Mouse (Mus musculus) heart, adult 2 months (tissue): ENCODE measurements around the gene 1700086D15Rik. TPM values are rescaled to one million over a fixed set of nuclear protein-coding genes. Genes with fewer than 3 reads are reported as not detected.
A peak's percentile ranks its signal among the peaks of the same experiment; 100 is the strongest.

Experiments used
- DNase-seq, 2 experiments: peaks; one replicate each; pipeline ENCODE4 v3.0.0; 2021
- H3K27ac ChIP-seq: fragments of 200-600 bp; 2 replicates; pipeline ENCODE4 v1.8.1; 2022
- H3K27me3 ChIP-seq: fragments of 200-500 bp; 2 replicates; pipeline ENCODE4 v1.6.1; 2012; ENCODE audit warnings: mild to moderate bottlenecking, low read length, inconsistent platforms, mixed read lengths; ENCODE audit not compliant: control insufficient read depth, insufficient read depth
- H3K36me3 ChIP-seq: fragments of 200-500 bp; 2 replicates; pipeline ENCODE4 v1.6.1; 2012; ENCODE audit warnings: low read length, inconsistent platforms; ENCODE audit not compliant: control insufficient read depth, insufficient read depth
- H3K4me1 ChIP-seq: fragments of 200-500 bp; 2 replicates; pipeline ENCODE4 v1.6.1; 2011; ENCODE audit warnings: low read length; ENCODE audit not compliant: control insufficient read depth, insufficient read depth
- H3K4me3 ChIP-seq: fragments of 200-600 bp; 2 replicates; pipeline ENCODE4 v1.8.1; 2022
- H3K79me2 ChIP-seq: fragments of 200-500 bp; replicated peaks from 2 replicates; pipeline ENCODE4 v1.6.1; 2012; ENCODE audit warnings: mild to moderate bottlenecking, inconsistent platforms, low read length, moderate library complexity, mixed read lengths; ENCODE audit not compliant: control insufficient read depth, insufficient read depth
- H3K9ac ChIP-seq: fragments of 200-500 bp; 2 replicates; pipeline ENCODE4 v1.6.1; 2012; ENCODE audit warnings: low read depth, mild to moderate bottlenecking, control low read depth, inconsistent platforms, low read length, mixed read lengths
- CTCF ChIP-seq: fragments of 200-600 bp; IDR thresholded peaks from 2 replicates; pipeline ENCODE4 v1.8.1; 2022; ENCODE audit warnings: antibody characterized with exemption, mild to moderate bottlenecking, moderate library complexity
- EP300 ChIP-seq: fragments of 200-500 bp; IDR thresholded peaks from 2 replicates; pipeline ENCODE4 v1.6.1; 2011; ENCODE audit warnings: low read depth, low read length, control low read depth; ENCODE audit not compliant: insufficient read depth
- POLR2A ChIP-seq: fragments of 200-500 bp; IDR thresholded peaks from 2 replicates; pipeline ENCODE4 v1.6.1; 2011; ENCODE audit warnings: mild to moderate bottlenecking, low read depth, low read length, control low read depth; ENCODE audit not compliant: insufficient read depth
- WGBS: fragments of 180-500 bp; shearing (Covaris S2); methylation state at CpG from one replicate; pipeline ENCODE4 v1.1.7; 2018; 5-methylcytosine and 5-hydroxymethylcytosine counted together
- intact Hi-C: fragments of 180-260 bp; cut with DNase I; formaldehyde crosslinking; loops from one replicate; pipeline ENCODE4 v1.15.1; 2025
- polyA plus RNA-seq: library from polyadenylated mRNA; depleted of rRNA; stranded (reverse); fragments of >200 nt; gene quantifications from 2 replicates; pipeline ENCODE4 v1.2.3, GENCODE M21; 2012
- total RNA-seq, 2 experiments: library from RNA; stranded (reverse); gene quantifications; 2 replicates each; pipeline ENCODE4 v1.2.3; 2021

1700086D15Rik gene
- total and polyA plus RNA-seq, 3 experiments: 0.41 TPM; not detected in 2

DNA sequence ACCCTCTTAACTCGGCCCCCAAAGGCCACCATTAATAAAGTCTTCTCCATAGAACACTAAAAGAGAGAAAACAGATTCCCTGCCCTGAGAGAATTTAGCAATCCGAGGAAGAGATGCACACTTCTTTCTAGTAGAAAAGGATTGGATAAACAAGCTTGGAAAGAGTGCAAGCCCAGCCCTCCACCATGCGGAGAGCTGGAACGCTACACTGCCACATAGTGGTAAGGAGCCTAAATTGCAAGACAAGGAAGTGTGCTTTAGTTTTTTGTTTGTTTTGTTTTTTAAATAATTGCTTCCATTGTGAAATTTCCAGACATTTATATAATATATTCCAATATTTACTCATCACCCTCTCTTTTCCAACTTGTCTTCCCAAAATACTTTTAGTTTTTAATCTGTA, 30.6 kb downstream of the 1700086D15Rik start:
- TF ChIP-seq POLR2A: no peak
- peak; percentile 72 for TF ChIP-seq CTCF
- 74% methylated on average over 4 of the region's 4 CpGs for WGBS
- no peaks in the 10 kb centered on the region; the same call in 1 of the 2 replicates for H3K36me3 ChIP-seq
- peaks cover 4% of the 10 kb centered on the region; the same call in 1 of the 2 replicates for H3K4me1 ChIP-seq
- no peaks in the 10 kb centered on the region for H3K79me2 ChIP-seq
- no peak overlapping the region for H3K9ac ChIP-seq
- intact Hi-C loops: loop anchor here (2.0 to 5.0 kb wide), 2 partner anchors 40 to 62 kb away; no protein-coding TSS in a partner anchor
- no peak overlapping the region for H3K4me3 ChIP-seq
- H3K27me3 ChIP-seq: no peaks in the 10 kb centered on the region
- no peak for DNase-seq
- no peak overlapping the region for H3K27ac ChIP-seq

DNA sequence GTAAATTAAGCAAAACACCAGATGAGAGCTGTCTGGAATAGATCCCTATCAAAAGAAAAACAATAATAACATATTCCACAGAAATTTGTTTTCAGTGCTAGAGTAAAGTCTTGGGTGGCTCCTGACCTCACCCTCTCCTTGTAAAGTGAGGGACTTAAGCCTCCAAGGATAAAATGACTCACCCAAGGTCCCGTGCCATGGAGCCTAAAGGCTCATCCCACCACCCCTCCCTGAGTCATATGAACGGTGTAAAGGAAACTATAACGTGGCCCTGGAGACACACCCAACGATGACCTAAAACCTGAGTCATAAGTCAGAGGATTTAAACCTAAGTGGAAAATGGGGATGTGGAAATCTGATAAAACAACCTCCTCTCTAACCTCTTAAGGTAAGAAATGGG, 31.0 kb downstream of the 1700086D15Rik start:
- Histone ChIP-seq H3K4me1 (peaks cover 4% of the 10 kb centered on the region; the same call in 1 of the 2 replicates), H3K9ac (no peak overlapping the region), H3K4me3 (no peak overlapping the region), H3K27ac (no peak overlapping the region), H3K79me2 (no peaks in the 10 kb centered on the region), H3K36me3 (no peaks in the 10 kb centered on the region), H3K27me3 (no peaks in the 10 kb centered on the region)
- intact Hi-C loops: loop anchor here (2.0 to 5.0 kb wide), 2 partner anchors 40 to 61 kb away; no protein-coding TSS in a partner anchor
- WGBS: 41% methylated on average over 4 of the region's 4 CpGs
- no peak for DNase-seq
- TF ChIP-seq EP300: no peak
- TF ChIP-seq CTCF: no peak
- TF ChIP-seq POLR2A: no peak

DNA sequence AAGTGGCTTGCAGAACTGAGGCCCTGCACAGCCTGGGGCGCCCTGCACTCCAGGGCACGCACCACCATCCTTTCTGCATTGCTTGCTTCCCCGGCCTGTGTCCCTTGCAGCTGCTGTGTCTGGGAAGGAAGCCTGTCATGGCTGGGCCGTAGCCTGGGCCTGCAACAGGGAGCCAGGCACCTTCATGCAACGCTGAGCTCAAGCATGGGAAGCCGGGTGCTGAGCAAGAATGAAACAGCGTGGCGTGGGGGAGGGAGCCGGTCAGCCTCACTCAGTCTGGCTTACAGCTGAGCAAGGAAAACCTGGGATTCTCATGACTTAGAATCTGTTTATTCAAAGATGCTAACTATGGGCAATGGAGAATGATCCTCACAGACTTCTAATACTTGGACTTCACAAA, 33.1 kb downstream of the 1700086D15Rik start:
- WGBS: 78% methylated on average over 9 of the region's 9 CpGs
- no peak overlapping the region for H3K4me3 ChIP-seq
- H3K27ac ChIP-seq: no peak overlapping the region
- DNase-seq: no peak
- TF ChIP-seq CTCF (no peak), EP300 (no peak), POLR2A (no peak)
- no peaks in the 10 kb centered on the region for H3K27me3 ChIP-seq
- intact Hi-C loops: loop anchor here (5.0 kb wide), 1 partner anchor 59 kb away; no protein-coding TSS in a partner anchor
- H3K36me3 ChIP-seq: no peaks in the 10 kb centered on the region
- H3K9ac ChIP-seq: no peak overlapping the region
- no peaks in the 10 kb centered on the region for H3K79me2 ChIP-seq
- H3K4me1 ChIP-seq: peaks cover 2% of the 10 kb centered on the region; the same call in 1 of the 2 replicates

DNA sequence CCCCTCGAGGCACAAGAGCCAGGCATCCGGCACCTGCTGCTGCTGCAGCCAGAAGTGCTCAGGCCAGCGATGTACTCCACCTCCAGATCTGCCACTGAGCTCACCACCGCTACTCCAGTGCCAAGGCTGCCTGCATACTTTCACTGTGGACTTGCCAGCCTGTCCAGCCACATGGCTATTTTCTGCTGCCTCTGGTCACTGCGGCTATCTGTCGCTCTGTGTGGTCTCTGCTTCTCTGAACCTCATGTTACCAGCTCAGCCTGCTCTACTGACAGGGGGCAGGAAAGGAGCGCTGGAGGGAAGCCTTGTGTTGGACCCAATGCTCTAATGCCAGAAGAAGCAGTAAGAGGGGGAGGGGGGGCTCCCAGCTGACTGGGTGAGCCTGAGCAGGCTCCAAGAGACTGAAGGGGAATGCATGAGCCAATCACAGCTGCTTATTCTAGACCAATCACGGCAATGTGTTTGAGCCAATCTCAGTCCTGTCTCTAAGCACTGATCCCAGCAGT, 34.7 kb downstream of the 1700086D15Rik start:
- Histone ChIP-seq H3K9ac (no peak overlapping the region), H3K79me2 (no peaks in the 10 kb centered on the region), H3K4me3 (no peak overlapping the region), H3K27ac (peak overlapping the region; percentile 32), H3K27me3 (no peaks in the 10 kb centered on the region), H3K4me1 (peaks cover 2% of the 10 kb centered on the region; the same call in 1 of the 2 replicates), H3K36me3 (no peaks in the 10 kb centered on the region)
- peak; percentile 41 to 68 for DNase-seq
- intact Hi-C loops: loop anchor here (5.0 kb wide), 1 partner anchor 58 kb away; no protein-coding TSS in a partner anchor
- TF ChIP-seq EP300 (no peak), POLR2A (no peak), CTCF (no peak)
- 43% methylated on average over 8 of the region's 8 CpGs for WGBS

DNA sequence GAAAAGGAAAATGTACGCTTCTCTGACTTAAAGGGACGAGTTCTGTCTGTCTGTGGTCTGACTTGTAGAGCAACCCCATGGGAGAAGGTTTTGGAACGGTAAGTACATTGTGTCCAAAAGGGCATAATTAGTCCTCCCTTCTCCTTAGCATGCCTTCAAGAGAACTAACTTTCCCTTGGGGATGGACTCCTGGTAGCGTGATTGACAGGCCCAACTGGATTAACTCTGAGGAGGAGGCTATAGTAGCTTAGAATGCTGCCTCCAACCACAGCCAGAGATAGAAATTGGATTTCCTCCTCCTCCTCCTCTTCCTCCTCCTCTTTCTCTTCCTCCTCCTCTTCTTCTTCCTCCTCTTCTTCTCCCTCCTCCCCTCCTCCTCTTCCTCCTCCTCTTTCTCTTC, 39.4 kb downstream of the 1700086D15Rik start:
- 77% methylated on average over 4 of the region's 4 CpGs for WGBS
- H3K36me3 ChIP-seq: no peaks in the 10 kb centered on the region
- no peak overlapping the region for H3K9ac ChIP-seq
- no peaks in the 10 kb centered on the region for H3K27me3 ChIP-seq
- TF ChIP-seq CTCF (no peak), EP300 (no peak), POLR2A (no peak)
- no peaks in the 10 kb centered on the region for H3K79me2 ChIP-seq
- H3K4me1 ChIP-seq: peaks cover 1% of the 10 kb centered on the region; the same call in 1 of the 2 replicates
- H3K4me3 ChIP-seq: no peak overlapping the region
- H3K27ac ChIP-seq: no peak overlapping the region
- DNase-seq: no peak
- intact Hi-C loops: no loop called here

DNA sequence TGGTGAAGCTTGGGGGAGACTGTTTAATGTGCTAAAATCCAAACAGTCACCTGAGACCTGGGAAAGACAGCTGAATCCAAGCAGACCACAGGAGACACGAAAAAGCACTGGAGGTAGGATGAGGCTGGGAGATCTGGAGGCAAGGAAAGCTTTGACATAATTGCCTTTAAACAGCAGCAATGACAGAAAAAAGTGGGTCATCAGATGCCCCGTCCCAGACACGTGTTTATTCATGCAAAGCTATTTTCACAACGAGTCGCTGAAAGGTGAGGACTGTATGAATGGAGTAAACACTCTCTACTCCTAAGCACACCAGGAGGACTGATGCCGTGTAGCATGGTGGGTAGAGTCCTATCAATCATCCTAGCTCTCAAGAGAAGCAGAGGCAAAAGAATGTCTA, 43.9 kb downstream of the 1700086D15Rik start:
- Histone ChIP-seq H3K4me1 (no peaks in the 10 kb centered on the region), H3K4me3 (no peak overlapping the region), H3K9ac (no peak overlapping the region), H3K27ac (no peak overlapping the region), H3K79me2 (no peaks in the 10 kb centered on the region), H3K36me3 (no peaks in the 10 kb centered on the region), H3K27me3 (no peaks in the 10 kb centered on the region)
- intact Hi-C loops: no loop called here
- no peak for TF ChIP-seq EP300
- no peak for TF ChIP-seq POLR2A
- TF ChIP-seq CTCF: no peak
- WGBS: 80% methylated on average over 6 of the region's 6 CpGs
- no peak for DNase-seq
